Mouse (Mus musculus) CH12.LX (cell line): Measurements from ENCODE around the gene Syne1.

Source experiments
- BHLHE40 ChIP-seq: IDR thresholded peaks from 2 replicates; pipeline ENCODE4 v1.6.1; 2011; ENCODE audit warnings: mild to moderate bottlenecking, low read depth, low read length, improper control_type of control experiment
- CHD2 ChIP-seq: IDR thresholded peaks from 2 replicates; pipeline ENCODE4 v1.6.1; 2011; ENCODE audit warnings: low read length, improper control_type of control experiment
- CTCF ChIP-seq, 2 experiments: IDR thresholded peaks in 1 of 2; conservative IDR thresholded peaks in 1 of 2; 2 replicates each; pipeline ENCODE4 v1.5.1; 2011 to 2012; ENCODE audit warnings: low read depth in 2 of 2, low read length in 2 of 2, improper control_type of control experiment in 1 of 2, inconsistent platforms in 1 of 2, mild to moderate bottlenecking in 1 of 2, moderate library complexity in 1 of 2
- POLR2AphosphoS2 ChIP-seq: IDR thresholded peaks from 2 replicates; pipeline ENCODE4 v1.6.1; 2011; ENCODE audit warnings: low read depth, low read length, improper control_type of control experiment
- TCF12 ChIP-seq: IDR thresholded peaks from 2 replicates; pipeline ENCODE4 v1.6.1; 2014; ENCODE audit warnings: low read depth, mild to moderate bottlenecking, inconsistent platforms, low read length, improper control_type of control experiment
- USF1 ChIP-seq: IDR thresholded peaks from 2 replicates; pipeline ENCODE4 v1.6.1; 2014; ENCODE audit warnings: low read depth, mild to moderate bottlenecking, inconsistent platforms, low read length, improper control_type of control experiment
- ZMIZ1 ChIP-seq: IDR thresholded peaks from 2 replicates; pipeline ENCODE4 v1.6.1; 2012; ENCODE audit warnings: low read depth, mild to moderate bottlenecking, inconsistent platforms, low read length, improper control_type of control experiment

GRCm38 (mm10) chr10:5378969-5379368, 172.3 kb downstream of the Syne1 start:
- no peak for TF ChIP-seq CHD2
- TF ChIP-seq USF1: no peak
- TF ChIP-seq CTCF (conservative IDR thresholded peaks at IDR 0.05 in 1 of 2, IDR thresholded peaks at IDR 0.05 in 1 of 2; ENCODE audit: low read depth in 2 of 2, low read length in 2 of 2): no peak
- TF ChIP-seq TCF12: no peak
- no peak for TF ChIP-seq POLR2AphosphoS2
- no peak for TF ChIP-seq BHLHE40
- no peak for TF ChIP-seq ZMIZ1
